Mouse (Mus musculus) kidney, adult 2 months (tissue): ENCODE data around the gene Srxn1.

Experiments
- CTCF ChIP-seq: fragments of 200-500 bp; conservative IDR thresholded peaks from 2 replicates; pipeline ENCODE4 v1.5.1; 2011; ENCODE audit warnings: low read depth, mild to moderate bottlenecking, control low read depth, low read length, moderate library complexity, mixed read lengths; ENCODE audit not compliant: insufficient read depth, insufficient read length
- POLR2A ChIP-seq: fragments of 200-500 bp; IDR thresholded peaks from one replicate; pipeline ENCODE4 v1.6.1; 2011; ENCODE audit warnings: low read depth, low read length, control low read depth

DNA sequence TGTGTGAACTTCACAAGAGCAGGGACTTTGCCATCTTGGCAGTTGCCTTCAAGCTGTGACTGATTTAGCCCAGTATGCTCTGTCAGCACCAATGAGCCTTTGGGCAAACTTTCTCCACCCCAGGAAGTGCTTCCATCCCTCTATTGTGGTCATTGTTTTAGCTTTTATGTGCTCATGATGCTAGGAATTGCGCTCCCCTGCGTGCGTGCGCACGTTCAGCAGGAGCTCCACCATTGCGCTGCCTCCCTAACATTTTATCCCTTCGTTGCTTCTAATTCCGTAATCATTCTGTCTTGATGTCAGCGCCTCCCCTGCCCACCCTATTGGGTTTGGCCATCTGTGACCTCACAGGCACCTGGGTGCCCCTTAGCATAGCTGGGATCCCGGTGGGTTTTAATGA is 1.3 kb downstream of the Srxn1 start:
- no peak for TF ChIP-seq CTCF
- TF ChIP-seq POLR2A = no peak
